Mouse (Mus musculus): ENCODE results near the gene Ccdc151.

DNA sequence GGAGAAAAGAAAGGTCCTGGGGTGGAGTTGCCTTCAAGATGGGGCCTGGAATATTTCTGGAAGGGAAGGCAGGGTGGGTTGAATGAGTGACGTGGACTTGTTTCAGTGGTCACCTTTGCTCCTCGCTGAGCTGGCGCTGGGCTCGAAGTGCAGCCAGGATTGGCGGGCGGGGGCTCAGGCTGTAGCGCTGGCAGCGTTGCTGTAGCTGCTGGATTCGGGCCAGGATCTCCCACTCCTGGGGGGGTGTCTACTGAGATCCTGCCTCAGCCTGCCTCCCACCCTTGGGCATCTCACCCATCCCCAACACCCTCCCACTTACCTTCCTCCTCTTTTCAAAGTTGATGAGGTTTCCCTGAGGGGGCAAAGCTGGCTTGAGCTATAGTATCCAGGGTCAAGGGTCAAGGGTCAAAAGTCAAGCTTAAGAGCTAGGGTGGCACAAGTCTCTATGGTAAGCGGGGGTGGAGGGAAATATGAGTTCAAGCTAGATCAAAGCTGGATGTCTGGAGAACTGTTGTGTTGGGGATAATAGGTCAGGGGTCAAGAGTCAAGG, 25.7 kb downstream of the Ccdc151 start:
- TF ChIP-seq CTCF (IDR thresholded peaks at IDR 0.05; ENCODE audit: borderline replicate concordance, extremely low read depth, insufficient read depth, insufficient read length) (no peak), POLR2A (IDR thresholded peaks at IDR 0.05; ENCODE audit: borderline replicate concordance, extremely low read depth, insufficient read depth, insufficient read length, poor library complexity, severe bottlenecking) (no peak)

Measured in brain, embryonic 14.5 days (tissue).